Mouse (Mus musculus) spleen, adult 2 months (tissue): ENCODE measurements around the gene Sult1c2. TPM values are rescaled to one million over a fixed set of nuclear protein-coding genes. Genes with fewer than 3 reads are reported as not detected.
"Not testable (repeated sequence)": the region's sequence is repeated elsewhere in the genome, so short reads cannot be mapped to it uniquely, and the experiment has no call there.

Experiments
- DNase-seq, 2 experiments: peaks; one replicate each; pipeline versions ENCODE4 v3.0.0 to v3.0.0-alpha.2; 2012 to 2021; ENCODE audit warnings: low spot score in 2 of 2, low read depth in 1 of 2
- H3K27ac ChIP-seq: fragments of 200-500 bp; 2 replicates; pipeline ENCODE4 v1.5.1; 2012; ENCODE audit warnings: low read length, inconsistent platforms; ENCODE audit not compliant: insufficient read depth
- H3K27me3 ChIP-seq: fragments of 200-500 bp; 2 replicates; pipeline ENCODE4 v1.6.1; 2012; ENCODE audit warnings: mild to moderate bottlenecking, moderate library complexity, low read length, inconsistent platforms; ENCODE audit not compliant: control insufficient read depth, insufficient read depth
- H3K36me3 ChIP-seq: fragments of 200-500 bp; 2 replicates; pipeline ENCODE4 v1.6.1; 2012; ENCODE audit warnings: mild to moderate bottlenecking, low read length, inconsistent platforms; ENCODE audit not compliant: control insufficient read depth, insufficient read depth
- H3K4me1 ChIP-seq: fragments of 200-500 bp; 2 replicates; pipeline ENCODE4 v1.6.1; 2011; ENCODE audit warnings: inconsistent platforms; ENCODE audit not compliant: control insufficient read depth, insufficient read depth, insufficient read length
- H3K4me3 ChIP-seq: fragments of 200-500 bp; 2 replicates; pipeline ENCODE4 v1.5.1; 2011; ENCODE audit warnings: mild to moderate bottlenecking, inconsistent platforms; ENCODE audit not compliant: insufficient read depth, insufficient read length; ENCODE audit errors: extremely low read depth
- CTCF ChIP-seq: fragments of 200-500 bp; IDR thresholded peaks from 2 replicates; pipeline ENCODE4 v1.5.1; 2011; ENCODE audit warnings: mild to moderate bottlenecking, inconsistent platforms; ENCODE audit not compliant: insufficient read depth, insufficient read length, insufficient replicate concordance; ENCODE audit errors: extremely low read depth
- POLR2A ChIP-seq: fragments of 200-500 bp; IDR thresholded peaks from 2 replicates; pipeline ENCODE4 v1.6.1; 2011; ENCODE audit warnings: low read depth, low read length, inconsistent platforms
- WGBS: fragments of 180-500 bp; shearing (Covaris S2); methylation state at CpG from one replicate; pipeline ENCODE4 v1.1.7; 2018; 5-methylcytosine and 5-hydroxymethylcytosine counted together
- polyA plus RNA-seq: library from polyadenylated mRNA; depleted of rRNA; stranded (reverse); fragments of >200 nt; gene quantifications from 2 replicates; pipeline ENCODE4 v1.2.3, GENCODE M21; 2012; rRNA removed

Sult1c2 gene
- polyA plus RNA-seq, 1 experiment, result 0.06 TPM

DNA sequence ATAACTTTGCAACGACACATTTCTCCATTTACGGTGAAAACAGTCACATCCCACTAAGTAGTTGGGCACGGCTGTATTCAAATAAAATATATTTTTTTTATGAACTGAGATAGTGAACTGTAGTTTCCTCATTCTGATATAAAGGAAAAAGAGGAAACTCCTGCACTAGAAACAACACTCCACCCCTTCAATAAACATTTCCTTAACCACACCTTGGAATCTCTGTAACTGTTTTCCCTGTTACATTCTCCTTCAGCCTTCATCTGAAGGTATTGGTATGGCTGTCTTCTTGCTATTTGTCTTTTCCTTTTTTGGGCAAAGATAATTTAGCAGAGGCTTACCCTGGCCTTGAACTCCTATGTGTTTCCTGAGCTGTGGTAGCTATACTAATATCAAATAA is 8.9 kb upstream of the Sult1c2 start:
- H3K36me3 ChIP-seq, result no peaks in the 10 kb centered on the region
- no peaks in the 10 kb centered on the region for H3K4me1 ChIP-seq
- no peaks in the 10 kb centered on the region for H3K27me3 ChIP-seq
- H3K27ac ChIP-seq, result no peak overlapping the region
- H3K4me3 ChIP-seq, result no peak overlapping the region
- DNase-seq, result no peak
- 88% methylated on average over 3 of the region's 3 CpGs for WGBS
- TF ChIP-seq POLR2A (no peak), CTCF (no peak)

DNA sequence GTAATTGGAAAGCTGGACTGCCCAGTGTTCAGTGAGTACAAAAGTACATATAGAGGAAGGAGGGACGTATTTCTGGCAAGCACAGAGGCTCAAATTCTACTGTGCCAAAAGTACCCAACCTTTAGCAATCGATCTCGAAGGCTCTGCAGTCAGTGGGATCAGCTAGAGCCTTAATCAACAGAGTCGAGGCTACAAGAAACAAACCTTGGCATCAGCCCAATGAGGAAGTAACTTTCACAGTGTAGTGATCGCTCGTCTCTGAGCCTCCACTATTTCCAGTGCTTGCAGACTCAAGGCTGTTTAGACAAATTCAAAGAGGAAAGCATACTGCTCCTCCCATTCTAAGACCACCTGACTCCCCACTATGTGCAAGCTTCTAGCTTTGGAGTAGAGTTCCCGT is 343 bp downstream of the Sult1c2 start:
- Histone ChIP-seq H3K4me1 (no peaks in the 10 kb centered on the region), H3K4me3 (no peak overlapping the region), H3K27me3 (no peaks in the 10 kb centered on the region), H3K36me3 (no peaks in the 10 kb centered on the region), H3K27ac (no peak overlapping the region)
- 60% methylated on average over 7 of the region's 7 CpGs for WGBS
- no peak for DNase-seq
- TF ChIP-seq POLR2A, result no peak

- 60% methylated on average over 3 of the region's 3 CpGs for WGBS
- Histone ChIP-seq H3K4me1 (no peaks in the 10 kb centered on the region), H3K27ac (no peak overlapping the region), H3K27me3 (no peaks in the 10 kb centered on the region), H3K36me3 (no peaks in the 10 kb centered on the region), H3K4me3 (no peak overlapping the region)
- TF ChIP-seq CTCF, result no peak
- no peak for TF ChIP-seq POLR2A
- no peak for DNase-seq
Observed at GRCm38 (mm10) chr17:53833366-53833765, 12.8 kb downstream of the Sult1c2 start.

- not testable (repeated sequence) for H3K27me3 ChIP-seq, H3K36me3 ChIP-seq, H3K4me3 ChIP-seq, H3K27ac ChIP-seq, DNase-seq, H3K4me1 ChIP-seq
- WGBS, result 82% methylated on average over 16 of the region's 16 CpGs
Observed at GRCm38 (mm10) chr17:53803974-53804373, 42.2 kb downstream of the Sult1c2 start.

DNA sequence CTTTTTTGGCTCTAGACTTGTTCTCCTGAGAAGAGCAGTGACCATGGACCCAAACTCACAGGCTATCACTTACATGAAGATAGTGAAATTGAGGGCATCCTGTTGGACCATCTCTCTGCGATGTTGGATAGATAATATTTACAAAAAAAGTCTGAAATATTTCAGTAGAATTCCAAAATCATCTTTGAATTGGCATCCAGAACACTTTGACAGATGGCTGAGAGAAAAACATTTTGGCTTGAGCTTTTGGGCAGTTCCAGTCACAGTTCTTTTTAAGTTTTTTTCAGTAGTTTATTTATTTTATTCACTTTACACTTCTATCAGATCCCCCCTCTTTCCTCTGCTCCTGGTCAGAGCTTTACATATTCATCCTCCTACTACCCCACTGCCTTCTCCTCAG is 62.8 kb downstream of the Sult1c2 start:
- Histone ChIP-seq H3K27me3 (no peaks in the 10 kb centered on the region), H3K27ac (no peak overlapping the region), H3K4me1 (no peaks in the 10 kb centered on the region), H3K4me3 (no peak overlapping the region), H3K36me3 (no peaks in the 10 kb centered on the region)
- no peak for DNase-seq
- 78% methylated on average over 1 of the region's 1 CpGs for WGBS
- no peak for TF ChIP-seq POLR2A
- TF ChIP-seq CTCF, result no peak

Other genes with a start within 250 kb of the Sult1c2 start
- gene Sgo1, start 157.0 kb downstream of the Sult1c2 start, polyA plus RNA-seq, result 0.39 and 0.50 TPM in 2 replicates
- gene Sult1c1, start 144.3 kb upstream of the Sult1c2 start, polyA plus RNA-seq, result not detected in 2 replicates